ENCODE assay signal across 22 mouse cellular contexts in the genomic region with DNA sequence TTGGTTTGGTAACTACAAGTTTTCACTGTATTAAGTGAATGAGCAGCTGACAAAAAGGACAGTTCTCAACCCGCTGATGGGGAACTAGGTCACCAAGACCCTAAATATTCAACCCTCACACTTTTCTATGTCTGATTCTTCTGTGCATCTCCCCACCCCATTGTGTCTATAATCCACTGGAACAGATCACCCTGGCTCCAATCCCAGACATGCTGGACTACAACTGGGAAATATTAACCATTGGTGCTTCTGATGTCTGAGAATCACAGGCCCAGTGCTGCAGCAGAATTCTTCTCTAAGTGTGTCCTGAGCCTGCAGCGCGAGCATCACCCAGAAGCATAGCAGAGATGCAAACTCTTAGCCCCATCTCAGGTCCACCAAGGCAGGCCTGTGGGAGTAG.
DNase-seq lines count a peak whose midpoint lies in the region; ATAC-seq and TF ChIP-seq lines count a peak whose summit lies in the region.
"Had no signal": no experiment of that assay in that cellular context is flagged by ENCODE, and none has a peak within 500 bp of the region (broad histone marks: within the 10 kb centered on the region; RNA-seq: fewer than 3 reads in every experiment).

No protein-coding gene starts in this region.

- ATAC-seq in hindbrain, postnatal 0 days = 0 out of 2 replicates have a peak, but pooled peaks have one; percentile 43
- no peak for ATAC-seq in hindbrain, embryonic 16.5 days
- no peak for ATAC-seq in midbrain, embryonic 11.5 days (ENCODE audit: low FRiP score)
- no peak for ATAC-seq in monocyte, adult 5-6 weeks (replicated peaks; ENCODE audit: insufficient number of reproducible peaks, low FRiP score, low TSS enrichment, poor library complexity, severe bottlenecking)
- ATAC-seq: CD4-positive, CD25-positive, alpha-beta regulatory T cell, adult 4 months; forebrain, embryonic 14.5 days; forebrain, postnatal 0 days had no signal

- H3K9me3 ChIP-seq in hindbrain, postnatal 0 days (ENCODE audit: low read length) = no peaks in the 10 kb centered on the region
- no peaks in the 10 kb centered on the region for H3K9me3 ChIP-seq in hindbrain, embryonic 16.5 days (ENCODE audit: control insufficient read depth, low read length)
- H3K9me3 ChIP-seq in midbrain, embryonic 11.5 days (ENCODE audit: control insufficient read depth, low read length) = no peaks in the 10 kb centered on the region
- no peaks in the 10 kb centered on the region for H3K9me3 ChIP-seq in midbrain, embryonic 10.5 days (replicated peaks)
- H3K9me3 ChIP-seq: embryonic facial prominence, embryonic 12.5 days; embryonic facial prominence, embryonic 15.5 days; heart, embryonic 12.5 days; heart, embryonic 15.5 days had no signal

- no peak for TF ChIP-seq POLR2A in brain, embryonic 14.5 days (IDR thresholded peaks at IDR 0.05; ENCODE audit: borderline replicate concordance, extremely low read depth, insufficient read depth, insufficient read length, poor library complexity, severe bottlenecking)

- H3K27me3 ChIP-seq in hindbrain, postnatal 0 days (ENCODE audit: insufficient read depth, low read length) = no peaks in the 10 kb centered on the region
- no peaks in the 10 kb centered on the region for H3K27me3 ChIP-seq in hindbrain, embryonic 16.5 days (replicated peaks; ENCODE audit: control insufficient read depth, insufficient read depth, low read length)
- no peaks in the 10 kb centered on the region for H3K27me3 ChIP-seq in midbrain, embryonic 11.5 days (ENCODE audit: control insufficient read depth, insufficient read depth, low read length)
- H3K27me3 ChIP-seq in midbrain, embryonic 10.5 days (ENCODE audit: low read depth, poor library complexity, severe bottlenecking) = no peaks in the 10 kb centered on the region
- H3K27me3 ChIP-seq: embryonic facial prominence, embryonic 12.5 days; embryonic facial prominence, embryonic 15.5 days; heart, embryonic 12.5 days; heart, embryonic 15.5 days had no signal

- no peak for TF ChIP-seq CTCF in hindbrain, postnatal 0 days (IDR thresholded peaks at IDR 0.05; ENCODE audit: low read depth)
- no peak for TF ChIP-seq CTCF in brain, embryonic 14.5 days (IDR thresholded peaks at IDR 0.05; ENCODE audit: borderline replicate concordance, extremely low read depth, insufficient read depth, insufficient read length)

- H3K36me3 ChIP-seq in hindbrain, postnatal 0 days (ENCODE audit: insufficient read depth, low read length) = no peaks in the 10 kb centered on the region
- no peaks in the 10 kb centered on the region for H3K36me3 ChIP-seq in hindbrain, embryonic 16.5 days (ENCODE audit: control insufficient read depth, insufficient read depth, low read length)
- H3K36me3 ChIP-seq in midbrain, embryonic 11.5 days (ENCODE audit: control insufficient read depth, insufficient read depth, low read length) = no peaks in the 10 kb centered on the region
- no peaks in the 10 kb centered on the region for H3K36me3 ChIP-seq in midbrain, embryonic 10.5 days
- H3K36me3 ChIP-seq: embryonic facial prominence, embryonic 12.5 days; embryonic facial prominence, embryonic 15.5 days; heart, embryonic 12.5 days; heart, embryonic 15.5 days had no signal

- no peak overlapping the region for H3K27ac ChIP-seq in hindbrain, postnatal 0 days
- H3K27ac ChIP-seq in hindbrain, embryonic 16.5 days (ENCODE audit: low read depth, low read length) = no peak overlapping the region
- no peak overlapping the region for H3K27ac ChIP-seq in midbrain, embryonic 11.5 days (ENCODE audit: low read depth, low read length)
- H3K27ac ChIP-seq in midbrain, embryonic 10.5 days (replicated peaks) = no peak overlapping the region
- H3K27ac ChIP-seq: embryonic facial prominence, embryonic 12.5 days; embryonic facial prominence, embryonic 15.5 days; hindbrain, embryonic 14.5 days had no signal

- H3K4me2 ChIP-seq in hindbrain, postnatal 0 days (ENCODE audit: low read depth, low read length) = no peak overlapping the region
- H3K4me2 ChIP-seq in hindbrain, embryonic 16.5 days (ENCODE audit: low read length) = no peak overlapping the region
- no peak overlapping the region for H3K4me2 ChIP-seq in midbrain, embryonic 11.5 days
- H3K4me2 ChIP-seq: embryonic facial prominence, embryonic 12.5 days; embryonic facial prominence, embryonic 15.5 days; heart, embryonic 12.5 days; heart, embryonic 15.5 days; hindbrain, embryonic 14.5 days had no signal

- DNase-seq in hindbrain, postnatal 0 days (ENCODE audit: low spot score) = peak; percentile 62
- peak; percentile 44 for DNase-seq in midbrain, embryonic 11.5 days (ENCODE audit: low spot score, missing footprints)
- no peak for DNase-seq in midbrain, embryonic 10.5 days (ENCODE audit: low spot score)
- DNase-seq in brain, embryonic 14.5 days (ENCODE audit: low read depth) = peak; percentile 36
- DNase-seq: adrenal gland, adult 2 months; adrenal gland, postnatal 14 days; cerebellum, adult 11-12 months; cerebellum, adult 8-10 months; forebrain, postnatal 0 days; gastrocnemius, adult 2 months; gastrocnemius, postnatal 14 days; heart, postnatal 14 days; heart, postnatal 4 days had no signal

- peaks cover 5% of the 10 kb centered on the region; the same call in 1 of the 2 replicates for H3K4me1 ChIP-seq in hindbrain, postnatal 0 days (ENCODE audit: insufficient read depth, low read length)
- peaks cover 4% of the 10 kb centered on the region; the same call in 1 of the 2 replicates for H3K4me1 ChIP-seq in hindbrain, embryonic 16.5 days (ENCODE audit: control insufficient read depth, insufficient read depth, low read depth, low read length)
- H3K4me1 ChIP-seq in midbrain, embryonic 11.5 days (ENCODE audit: control insufficient read depth, insufficient read depth, low read length) = peaks cover 5% of the 10 kb centered on the region; the same call in 1 of the 2 replicates
- peaks cover 16% of the 10 kb centered on the region for H3K4me1 ChIP-seq in midbrain, embryonic 10.5 days

- 51% methylated on average over 3 of the region's 3 CpGs for WGBS in hindbrain, postnatal 0 days
- WGBS in hindbrain, embryonic 16.5 days = 63% methylated on average over 3 of the region's 3 CpGs
- 83% methylated on average over 3 of the region's 3 CpGs for WGBS in midbrain, embryonic 11.5 days
- 92% methylated on average over 3 of the region's 3 CpGs for WGBS in midbrain, embryonic 10.5 days

- H3K4me3 ChIP-seq in hindbrain, postnatal 0 days (ENCODE audit: low read length) = no peak overlapping the region
- H3K4me3 ChIP-seq in hindbrain, embryonic 16.5 days (ENCODE audit: low read length) = no peak overlapping the region
- H3K4me3 ChIP-seq in midbrain, embryonic 11.5 days (ENCODE audit: low read depth, low read length) = no peak overlapping the region
- H3K4me3 ChIP-seq in midbrain, embryonic 10.5 days = no peak overlapping the region
- H3K4me3 ChIP-seq: embryonic facial prominence, embryonic 12.5 days; embryonic facial prominence, embryonic 15.5 days; gastrocnemius, adult 2 months; heart, embryonic 12.5 days; heart, embryonic 15.5 days had no signal

- no peak overlapping the region for H3K9ac ChIP-seq in hindbrain, postnatal 0 days (replicated peaks; ENCODE audit: low read length)
- no peak overlapping the region for H3K9ac ChIP-seq in hindbrain, embryonic 16.5 days (ENCODE audit: low read depth, low read length)
- no peak overlapping the region for H3K9ac ChIP-seq in midbrain, embryonic 11.5 days (ENCODE audit: low read length)
- H3K9ac ChIP-seq: embryonic facial prominence, embryonic 12.5 days; embryonic facial prominence, embryonic 15.5 days; forebrain, postnatal 0 days; heart, embryonic 12.5 days; heart, embryonic 15.5 days; hindbrain, embryonic 14.5 days had no signal
